Mouse (Mus musculus) G1E-ER4 (cell line): ENCODE results near the gene Ms4a4d. TPM values are rescaled to one million over a fixed set of nuclear protein-coding genes. Genes with fewer than 3 reads are reported as not detected.

Experiments
- GATA1 ChIP-seq: IDR thresholded peaks from one replicate; pipeline ENCODE4 v1.8.0; 2012; ENCODE audit warnings: low read length, inconsistent platforms
- polyA plus RNA-seq: library from polyadenylated mRNA; stranded (reverse); fragments of >175 nt; gene quantifications from 2 replicates; pipeline ENCODE4 v1.2.3, GENCODE M21; 2012

Gene Ms4a4d
- polyA plus RNA-seq, 1 experiment: not detected

DNA sequence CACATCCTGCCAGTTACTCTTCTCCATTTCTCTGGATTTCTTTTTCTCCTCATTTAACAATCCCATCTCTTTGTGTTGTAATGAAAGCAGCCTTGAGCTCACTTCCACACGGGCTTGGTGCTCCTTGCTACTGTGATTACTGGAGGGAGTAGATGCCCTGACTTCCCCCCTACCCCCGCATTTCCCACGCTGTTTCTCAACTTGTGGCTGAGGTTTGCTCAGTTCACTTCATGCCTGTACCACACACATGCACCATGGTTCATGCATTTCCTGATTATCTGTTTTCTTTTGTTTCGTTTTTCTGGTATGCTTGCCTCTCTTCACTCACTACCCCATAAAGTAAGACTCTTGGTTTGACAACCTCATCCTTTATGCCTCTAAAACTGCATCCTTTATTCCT lies 52.6 kb downstream of the Ms4a4d start:
- no peak for TF ChIP-seq GATA1

DNA sequence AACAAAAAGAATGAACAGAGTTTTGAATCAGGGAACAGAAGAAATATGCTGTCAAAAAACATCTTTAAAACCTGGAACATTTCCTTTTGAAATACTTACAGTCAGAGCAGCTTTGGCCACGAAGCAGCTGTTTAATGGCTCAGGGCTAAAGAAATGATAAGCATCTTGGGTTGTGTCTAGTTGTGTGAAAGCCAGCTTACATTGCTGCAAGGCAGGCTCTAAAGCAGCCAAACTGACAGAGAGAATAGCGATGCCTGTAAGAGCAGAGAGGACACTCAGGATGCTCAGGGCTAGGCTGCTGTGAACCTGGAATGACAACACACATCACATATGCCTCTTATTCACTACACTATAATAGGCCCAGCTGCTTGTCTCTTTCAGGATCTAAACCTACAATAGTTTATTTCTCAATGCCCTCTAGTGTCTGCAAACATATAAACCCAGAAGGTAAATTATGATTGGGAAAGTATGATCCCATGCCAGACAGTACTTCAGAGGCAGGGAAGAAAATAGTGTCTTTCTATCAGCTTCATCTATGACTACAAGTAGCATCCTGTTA lies 53.4 kb downstream of the Ms4a4d start:
- no peak for TF ChIP-seq GATA1

GRCm38 (mm10) chr19:11601349-11601748 lies 64.7 kb downstream of the Ms4a4d start:
- TF ChIP-seq GATA1: no peak

DNA sequence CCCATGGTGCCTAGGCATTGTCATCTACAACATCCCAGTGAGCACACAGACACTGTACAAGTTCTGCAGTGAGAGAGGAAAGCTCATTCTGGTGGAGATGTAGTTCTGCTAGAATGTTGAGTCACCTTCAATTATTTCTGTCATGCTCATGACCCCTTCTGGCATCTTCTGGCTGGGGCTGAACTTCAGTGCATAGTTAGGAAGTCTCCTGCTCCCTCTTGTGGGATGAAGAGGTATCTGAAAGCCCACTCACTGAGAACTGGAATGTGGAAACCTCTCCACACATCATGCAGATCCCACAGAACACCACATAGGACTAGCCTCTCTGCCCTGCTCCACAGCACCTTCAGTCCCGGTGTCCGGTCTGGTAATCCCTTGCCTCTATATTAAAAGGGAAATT lies 65.4 kb downstream of the Ms4a4d start:
- TF ChIP-seq GATA1: no peak

DNA sequence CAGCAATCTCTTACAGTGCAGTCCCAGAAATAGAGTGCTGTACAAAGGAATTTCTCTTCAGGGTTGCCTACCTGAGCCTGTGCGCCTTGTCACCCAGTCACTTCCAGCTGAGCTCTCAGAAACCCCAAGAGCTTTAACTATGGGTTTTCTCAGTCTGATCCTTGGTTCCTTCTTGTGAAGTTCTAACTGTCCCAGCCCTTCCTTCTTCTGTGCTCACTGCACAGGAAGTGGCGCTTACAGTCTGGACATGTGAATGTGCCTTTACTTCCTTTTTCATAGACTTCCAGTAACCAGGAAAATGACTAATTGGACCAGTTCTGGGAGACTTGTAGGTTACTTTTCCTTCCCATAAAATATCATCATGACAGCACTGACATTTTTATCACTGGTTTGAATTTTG lies 68.0 kb downstream of the Ms4a4d start, which contains the start of gene Ms4a6d:
TSS of gene Ms4a6d (minus strand) at position 247 of the 400 bp plus-strand sequence.
- no peak for TF ChIP-seq GATA1

Other genes with a start within 250 kb of the Ms4a4d start
- not detected in 2 replicates for gene Ms4a14, start 222.3 kb upstream of the Ms4a4d start, polyA plus RNA-seq
- gene Ms4a7, start 200.7 kb upstream of the Ms4a4d start, polyA plus RNA-seq: not detected in 2 replicates
- gene Ms4a4a, start 161.3 kb upstream of the Ms4a4d start, polyA plus RNA-seq: not detected in 2 replicates
- not detected in 2 replicates for gene Ms4a4c, start 132.0 kb upstream of the Ms4a4d start, polyA plus RNA-seq
- not detected in 2 replicates for gene Ms4a4b, start 93.2 kb upstream of the Ms4a4d start, polyA plus RNA-seq
- gene Ms4a6c, start 67.4 kb upstream of the Ms4a4d start, polyA plus RNA-seq: not detected in 2 replicates
- not detected in 2 replicates for gene Gm8369, start 50.9 kb upstream of the Ms4a4d start, polyA plus RNA-seq
- not detected in 2 replicates for gene Ms4a6b, start 20.3 kb upstream of the Ms4a4d start, polyA plus RNA-seq
- not detected in 2 replicates for gene Ms4a6d, start 68.0 kb downstream of the Ms4a4d start, polyA plus RNA-seq
- gene Ms4a2, start 86.9 kb downstream of the Ms4a4d start, polyA plus RNA-seq: not detected in 2 replicates
- not detected in 2 replicates for gene Ms4a3, start 104.0 kb downstream of the Ms4a4d start, polyA plus RNA-seq
- not detected in 2 replicates for gene Oosp2, start 123.8 kb downstream of the Ms4a4d start, polyA plus RNA-seq
- gene Oosp1, start 154.3 kb downstream of the Ms4a4d start, polyA plus RNA-seq: not detected in 2 replicates
- gene Oosp3, start 160.3 kb downstream of the Ms4a4d start, polyA plus RNA-seq: not detected in 2 replicates
- gene Gif, start 210.8 kb downstream of the Ms4a4d start, polyA plus RNA-seq: not detected in 2 replicates
- 9.2 and 27.7 TPM in 2 replicates for gene Mrpl16, start 233.6 kb downstream of the Ms4a4d start, polyA plus RNA-seq